Mouse (Mus musculus) kidney, postnatal 10 days (tissue): Measurements from ENCODE around the gene Pik3c2g.
A peak's percentile ranks its signal among the peaks of the same experiment; 100 is the strongest.
"Not testable (repeated sequence)": the region's sequence is repeated elsewhere in the genome, so short reads cannot be mapped to it uniquely, and the experiment has no call there.

Experiments
- DNase-seq: peaks from one replicate; pipeline ENCODE4 v3.0.0; 2021; ENCODE audit warnings: mixed read lengths

Gene Pik3c2g

GRCm38 (mm10) chr6:139846889-139847544 is 260.0 kb downstream of the Pik3c2g start:
- no peak for DNase-seq

DNA sequence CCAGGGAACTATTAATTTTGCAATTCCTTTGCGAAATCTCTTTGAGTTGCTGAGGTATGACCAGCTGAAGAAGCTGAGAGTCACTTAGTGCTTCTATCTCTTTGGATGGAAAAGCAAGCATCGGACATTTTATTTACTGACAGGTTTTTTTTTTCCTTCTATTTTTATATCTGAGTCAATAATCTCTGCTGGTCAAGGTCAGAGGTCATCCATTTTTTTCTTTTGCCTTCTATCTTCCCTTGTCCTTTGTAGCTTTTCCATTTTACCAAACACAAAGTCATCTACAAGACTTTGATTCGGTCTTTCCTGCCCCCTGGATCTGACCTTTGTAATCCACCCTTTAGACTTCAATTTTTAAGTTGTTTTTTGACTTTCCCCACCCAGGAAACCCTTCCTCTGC is 262.9 kb downstream of the Pik3c2g start:
- DNase-seq: no peak

DNA sequence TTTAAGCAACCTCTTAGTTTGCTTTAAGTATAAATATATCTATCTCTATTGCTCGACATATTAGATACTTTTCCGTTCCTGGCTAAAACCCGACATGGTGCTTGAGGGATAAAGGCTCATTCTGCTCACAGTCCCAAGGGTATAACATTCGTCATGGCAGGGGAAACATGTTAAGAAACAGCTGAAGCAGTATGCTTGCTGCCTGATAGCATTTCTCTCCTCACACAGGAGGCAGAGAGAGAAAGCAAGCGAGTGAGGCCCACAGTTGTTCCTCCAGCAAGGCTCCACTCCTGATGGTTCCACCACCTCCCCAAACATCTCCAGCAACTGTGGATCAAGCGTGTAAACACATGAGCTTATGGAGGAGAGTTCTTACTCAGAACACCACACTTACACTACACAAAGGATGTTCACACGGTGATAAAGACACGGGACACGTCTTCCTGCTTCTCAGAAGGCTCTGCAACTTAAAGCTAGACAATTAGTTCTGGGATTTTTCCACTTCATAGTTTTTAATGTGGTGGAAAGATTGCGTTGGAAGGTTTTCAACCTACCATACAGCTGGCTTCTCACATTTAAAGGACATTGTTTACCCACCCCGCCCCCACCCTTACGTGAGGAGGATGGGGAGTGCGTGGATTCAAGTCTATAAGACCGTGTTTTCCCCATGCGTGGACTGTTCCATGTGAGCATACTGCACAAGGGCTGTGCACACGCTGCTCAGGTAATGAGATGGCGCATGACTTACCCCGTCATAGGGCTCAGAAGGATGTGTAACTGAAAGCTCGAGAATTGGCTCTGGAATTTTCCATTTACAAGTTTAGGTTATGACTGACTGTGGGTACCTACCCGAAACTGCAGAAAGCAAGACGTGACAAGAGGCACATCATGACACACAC is 264.9 kb downstream of the Pik3c2g start:
- DNase-seq: no peak

DNA sequence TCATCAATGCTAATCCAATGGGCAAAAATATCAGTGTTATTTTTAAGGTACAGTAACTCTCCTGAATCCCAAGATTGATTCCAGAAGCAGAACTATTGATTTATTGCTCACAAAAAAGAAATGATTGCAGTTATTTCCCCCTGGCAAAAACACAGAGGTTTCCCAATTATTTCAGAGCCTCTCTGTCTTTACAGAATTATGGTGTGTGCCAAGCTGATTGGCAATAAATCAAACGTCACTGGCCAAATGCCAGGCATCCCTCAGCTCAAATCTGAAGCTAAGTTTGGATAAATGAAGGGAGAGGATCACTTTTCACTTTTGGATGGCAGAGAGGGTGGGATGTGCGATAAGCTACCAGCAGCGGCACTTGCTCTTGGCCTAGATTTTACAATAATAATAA is 265.8 kb downstream of the Pik3c2g start:
- no peak for DNase-seq

GRCm38 (mm10) chr6:139860141-139860540 is 273.1 kb downstream of the Pik3c2g start:
- peak; percentile 27 for DNase-seq

GRCm38 (mm10) chr6:139861534-139861933 is 274.5 kb downstream of the Pik3c2g start:
- DNase-seq: no peak

DNA sequence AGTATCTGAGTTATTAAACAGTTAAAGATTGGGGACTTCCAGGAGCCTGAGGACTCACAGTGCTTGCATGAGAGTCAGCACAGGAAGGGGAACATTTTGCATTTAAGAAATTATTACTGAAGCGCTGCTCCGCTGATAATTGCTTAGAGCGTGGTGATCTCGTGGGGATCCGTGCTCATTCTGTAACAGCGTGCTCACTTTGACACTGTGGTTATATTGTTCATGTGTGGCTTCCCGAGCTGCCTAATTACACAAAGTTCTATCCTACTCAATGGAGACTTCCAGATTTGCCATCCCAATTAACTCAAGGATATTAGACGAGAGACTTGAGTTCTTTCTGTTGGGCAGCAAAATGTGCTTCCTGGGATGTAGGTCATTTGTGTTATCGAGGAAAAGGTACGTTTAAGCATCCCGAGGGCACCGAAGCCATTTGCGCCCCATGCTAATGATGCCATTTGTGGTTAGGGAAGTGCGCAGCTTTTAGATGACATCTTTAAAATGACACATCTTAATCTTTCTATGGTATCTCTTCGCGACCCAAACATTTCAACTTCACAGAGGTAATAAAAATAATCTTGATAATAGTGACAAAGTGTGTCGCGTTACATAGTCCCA is 278.1 kb downstream of the Pik3c2g start:
- DNase-seq: no peak

DNA sequence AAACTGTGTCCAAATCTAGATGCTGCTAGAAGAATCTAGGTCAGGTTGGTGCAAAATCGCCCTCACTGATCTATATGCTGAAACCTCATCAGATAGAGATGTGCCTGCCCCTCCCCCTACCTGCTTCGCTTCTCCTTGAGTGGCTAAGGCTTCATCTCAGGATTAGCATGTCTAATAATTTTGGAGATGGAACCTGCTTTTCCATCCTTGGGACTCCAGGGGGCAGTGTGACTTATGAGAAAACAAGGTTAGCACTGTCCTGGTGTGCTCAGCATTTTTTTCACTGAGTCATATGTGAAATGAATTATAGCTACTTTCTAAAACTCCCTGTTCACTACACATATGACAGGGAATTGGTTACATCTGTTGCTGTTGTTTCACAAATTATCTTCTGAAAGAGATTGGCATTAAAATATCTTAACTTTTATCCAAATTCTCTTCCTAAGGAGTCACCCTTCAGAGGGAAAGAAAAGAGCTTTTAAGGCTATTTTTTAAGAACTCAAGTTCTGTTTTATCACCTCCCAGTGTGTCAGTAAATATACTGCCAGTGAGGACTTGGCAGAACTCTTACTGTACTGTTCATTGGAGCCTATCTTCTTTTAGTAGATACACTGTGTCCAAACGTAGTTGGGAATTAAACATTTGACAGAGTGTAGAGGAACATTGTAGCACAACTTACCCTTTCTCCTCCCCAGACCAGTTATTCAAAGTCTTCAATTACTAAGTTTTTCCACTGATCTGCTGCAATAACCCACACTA is 287.6 kb downstream of the Pik3c2g start:
- DNase-seq: peak; percentile 63

GRCm38 (mm10) chr6:139876691-139877090 is 289.7 kb downstream of the Pik3c2g start:
- no peak for DNase-seq

DNA sequence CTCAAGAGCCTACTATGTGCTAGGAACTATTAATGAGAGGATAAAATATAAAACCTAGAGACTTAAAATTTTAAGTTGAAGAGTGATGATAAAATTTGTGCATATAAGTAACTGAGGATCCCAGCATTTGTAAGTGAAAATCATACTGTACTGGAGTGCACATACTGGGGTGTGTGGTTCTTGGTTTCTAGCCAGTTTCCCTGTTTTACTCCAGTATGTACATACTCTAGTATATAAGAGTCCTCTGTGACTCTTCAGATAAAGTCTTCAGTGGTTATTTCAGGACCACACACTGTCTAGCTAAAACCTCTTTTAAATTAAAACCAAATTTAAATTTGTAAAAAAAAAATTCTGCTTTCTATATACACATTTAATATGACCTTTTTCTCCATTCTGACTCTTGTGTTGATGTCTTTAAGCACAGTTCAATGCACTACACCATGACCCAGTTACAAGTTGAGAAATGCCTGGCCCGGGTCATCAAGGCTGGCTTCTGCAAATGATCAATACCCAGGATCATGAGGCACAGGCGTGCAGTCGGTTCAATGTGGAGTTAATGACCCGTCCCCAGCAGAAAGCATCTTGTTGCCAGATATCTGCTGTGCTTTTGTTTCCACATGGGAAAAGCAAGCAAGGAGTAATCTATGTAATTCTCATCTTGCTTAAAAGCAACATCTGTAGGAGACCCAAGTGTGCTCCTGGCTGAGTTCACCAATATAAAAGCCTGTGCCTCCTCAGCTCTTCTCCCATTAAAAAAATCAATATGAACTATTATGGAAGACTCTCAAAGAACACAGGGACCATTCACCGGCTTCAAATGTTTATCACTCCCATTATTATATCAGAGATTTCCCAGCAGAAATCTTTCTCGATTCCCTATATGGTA is 290.7 kb downstream of the Pik3c2g start:
- no peak for DNase-seq

GRCm38 (mm10) chr6:139878362-139878696 is 291.3 kb downstream of the Pik3c2g start:
- no peak for DNase-seq

GRCm38 (mm10) chr6:139882076-139882475 is 295.1 kb downstream of the Pik3c2g start:
- no peak for DNase-seq

DNA sequence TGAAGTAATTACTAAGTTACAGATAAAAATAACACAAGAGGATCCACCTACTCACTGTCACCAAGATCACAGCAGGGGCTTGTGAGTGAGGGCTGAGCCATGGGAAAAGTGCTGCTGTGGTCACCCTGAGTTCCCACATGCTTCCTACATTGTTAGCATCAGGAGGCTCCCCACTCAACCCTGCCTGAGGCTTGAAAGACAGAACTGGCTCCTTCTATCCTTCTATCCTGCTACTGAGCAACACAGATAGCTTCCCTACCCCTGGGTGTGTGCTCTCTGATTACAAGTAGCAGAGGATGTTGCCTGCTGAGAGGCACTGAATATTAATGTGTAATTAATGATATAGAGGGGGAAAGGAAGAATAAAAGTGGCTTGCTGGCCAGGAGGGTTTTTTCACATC is 300.2 kb downstream of the Pik3c2g start:
- no peak for DNase-seq

- no peak for DNase-seq
Observed at GRCm38 (mm10) chr6:139895637-139896036, 308.6 kb downstream of the Pik3c2g start.

GRCm38 (mm10) chr6:139899630-139900151 is 312.7 kb downstream of the Pik3c2g start:
- peak; percentile 56 for DNase-seq

GRCm38 (mm10) chr6:139901801-139902200 is 314.8 kb downstream of the Pik3c2g start:
- DNase-seq: no peak

DNA sequence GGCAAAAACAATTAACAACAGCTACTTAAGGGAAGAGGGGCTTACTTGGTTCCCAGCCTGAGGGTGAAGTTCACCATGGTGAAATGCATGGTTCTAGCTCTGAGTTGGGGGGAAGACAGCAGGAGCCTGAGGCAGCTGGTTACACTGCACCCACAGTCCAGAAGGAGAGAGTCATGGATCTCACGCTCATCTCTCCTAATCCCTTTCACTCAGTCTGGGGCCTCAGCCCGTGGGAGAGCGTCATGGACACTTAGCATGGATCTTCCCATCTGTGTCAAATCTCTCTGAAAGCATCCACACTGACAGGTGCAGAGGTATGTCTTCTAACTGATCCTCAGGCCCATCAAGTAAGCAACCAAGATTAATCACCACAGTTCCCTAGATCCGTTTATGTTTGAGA is 320.1 kb downstream of the Pik3c2g start:
- no peak for DNase-seq

GRCm38 (mm10) chr6:139908997-139909669 is 322.1 kb downstream of the Pik3c2g start:
- DNase-seq: peak; percentile 46

DNA sequence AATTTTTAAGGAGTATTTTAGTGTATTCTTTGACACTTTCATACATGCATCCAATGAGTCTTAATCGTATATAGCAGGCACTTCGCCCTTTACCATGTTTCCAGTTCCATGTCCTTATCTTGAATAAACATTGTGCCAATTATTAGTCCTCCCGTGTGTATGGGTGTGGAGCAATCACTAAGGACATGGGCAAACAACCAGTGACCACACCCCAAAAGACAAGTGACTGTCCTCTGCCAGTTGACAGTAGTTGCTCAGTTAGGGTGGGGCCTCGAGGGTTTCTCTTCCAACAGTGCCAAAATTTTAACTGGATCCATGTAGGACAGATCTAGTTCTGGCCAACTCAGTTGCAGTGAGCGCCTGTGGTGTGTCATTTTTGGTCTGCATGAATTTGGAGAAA is 341.7 kb downstream of the Pik3c2g start:
- no peak for DNase-seq

DNA sequence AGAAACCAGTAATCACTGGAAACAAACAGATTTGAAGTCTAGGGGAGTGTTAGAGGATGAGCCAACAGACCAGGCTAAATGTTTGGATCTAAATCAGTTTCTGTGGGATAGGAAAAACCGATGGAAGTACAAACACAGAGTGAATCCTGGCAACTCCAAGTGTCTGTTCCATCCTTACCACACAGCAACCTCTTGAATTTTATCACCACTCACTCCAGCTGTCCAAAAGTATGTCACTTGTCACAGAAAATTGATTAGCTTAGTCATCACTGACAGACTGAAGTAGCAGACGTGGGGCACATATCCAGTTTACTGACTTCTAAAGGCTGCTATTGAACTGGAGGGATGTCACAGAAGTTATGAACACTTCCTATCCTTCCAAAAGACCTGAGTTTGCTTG is 347.8 kb downstream of the Pik3c2g start:
- DNase-seq: no peak

DNA sequence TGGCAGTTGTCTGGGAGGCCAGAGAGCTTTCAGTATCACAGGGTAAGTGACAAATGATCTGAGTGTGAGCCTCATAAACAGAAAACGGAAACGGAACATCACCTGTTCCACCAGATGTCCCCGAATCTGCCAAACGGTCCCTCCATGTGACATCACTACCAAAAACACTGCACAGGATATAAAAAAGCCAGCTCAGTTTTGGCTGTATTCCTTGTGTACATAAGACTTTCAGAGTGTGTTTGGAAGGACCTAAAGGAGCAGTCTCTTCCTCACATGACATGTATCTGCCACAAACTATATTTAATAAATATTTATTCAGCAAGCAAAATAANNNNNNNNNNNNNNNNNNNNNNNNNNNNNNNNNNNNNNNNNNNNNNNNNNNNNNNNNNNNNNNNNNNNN is 350.6 kb downstream of the Pik3c2g start:
- DNase-seq: not testable (repeated sequence)
